Mouse (Mus musculus) testis, adult 2 months (tissue): ENCODE measurements at regions not wholly inside any gene's neighbourhood (a gene's known extent, or its start where the extent isn't known, plus 50 kb on each side); places are given as distances from the start of the nearest gene placed in this dataset.

Source experiments
- CTCF ChIP-seq: fragments of 200-500 bp; IDR thresholded peaks from 2 replicates; pipeline ENCODE4 v1.5.1; 2012; ENCODE audit warnings: low read depth, mild to moderate bottlenecking, inconsistent platforms, low read length, moderate library complexity; ENCODE audit not compliant: control insufficient read depth, insufficient read depth, insufficient replicate concordance
- POLR2A ChIP-seq: fragments of 200-500 bp; IDR thresholded peaks from 2 replicates; pipeline ENCODE4 v1.6.1; 2012; ENCODE audit warnings: low read depth, mild to moderate bottlenecking, inconsistent platforms, low read length, moderate library complexity; ENCODE audit not compliant: control insufficient read depth

- no peak for TF ChIP-seq POLR2A
- no peak for TF ChIP-seq CTCF
These were observed 91.0 kb upstream of the Haao start for GRCm38 (mm10) chr17:83938671-83939244.
